ENCODE assay signal across 13 mouse cellular contexts in the genomic region with DNA sequence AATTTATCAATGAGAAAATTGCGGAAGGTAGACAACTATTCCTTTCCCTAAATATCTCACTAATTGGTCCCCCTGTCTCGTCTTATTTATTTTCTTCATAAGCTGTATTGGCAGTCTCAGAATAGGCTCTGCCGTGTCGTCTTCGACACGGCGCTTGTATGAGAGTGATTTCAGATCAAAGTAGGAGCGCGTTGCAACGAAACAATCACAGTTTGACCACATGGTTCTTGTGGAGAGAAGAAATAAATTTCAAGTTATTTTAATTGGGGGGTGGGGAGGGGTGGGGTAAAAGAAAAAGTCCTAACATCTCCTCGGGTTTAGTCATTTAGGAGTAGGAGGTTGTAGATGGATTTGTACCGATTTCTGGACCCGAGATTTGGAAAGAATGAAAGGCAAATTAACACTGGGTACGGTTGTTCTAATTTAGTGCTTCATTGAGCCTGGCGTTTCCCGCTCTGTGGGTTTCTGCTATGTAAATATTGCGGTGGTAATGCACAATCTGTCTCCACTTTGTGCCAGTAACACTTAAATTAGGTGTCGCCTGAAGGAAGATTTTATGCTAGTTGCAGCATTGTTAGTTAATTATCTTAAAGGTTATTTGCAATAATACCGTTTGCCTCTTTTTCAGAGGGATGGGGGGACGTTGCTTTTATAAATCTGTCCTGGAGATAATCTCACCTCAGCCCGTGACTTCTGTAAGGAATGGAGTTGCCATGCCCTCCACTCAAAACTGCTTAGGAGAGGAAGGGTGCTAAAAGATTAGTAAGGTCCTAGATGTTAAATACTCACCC.
A peak's percentile ranks its signal among the peaks of the same experiment; 100 is the strongest.
DNase-seq lines count a peak whose midpoint lies in the region; ATAC-seq and TF ChIP-seq lines count a peak whose summit lies in the region.
"Had no signal": no experiment of that assay in that cellular context is flagged by ENCODE, and none has a peak within 500 bp of the region (broad histone marks: within the 10 kb centered on the region; RNA-seq: fewer than 3 reads in every experiment).

No protein-coding gene starts in this region.

- no peak for TF ChIP-seq EP300 in stomach, postnatal 0 days (optimal IDR thresholded peaks at IDR 0.05)

- H3K27ac ChIP-seq in midbrain, postnatal 0 days (ENCODE audit: low read depth, low read length): no peak overlapping the region; the same call in 1 of the 2 replicates
- no peak overlapping the region for H3K27ac ChIP-seq in midbrain, embryonic 13.5 days
- H3K27ac ChIP-seq in forebrain, embryonic 15.5 days (replicated peaks): 0 out of 2 replicates have a peak overlapping the region, but pooled peaks have one; percentile 0
- no peak overlapping the region for H3K27ac ChIP-seq in stomach, postnatal 0 days (replicated peaks)

- no peaks in the 10 kb centered on the region for H3K4me1 ChIP-seq in midbrain, postnatal 0 days (ENCODE audit: insufficient read depth, low read length)
- H3K4me1 ChIP-seq in midbrain, embryonic 13.5 days (replicated peaks): peaks cover 18% of the 10 kb centered on the region
- H3K4me1 ChIP-seq in forebrain, embryonic 15.5 days: peaks cover 14% of the 10 kb centered on the region
- no peaks in the 10 kb centered on the region for H3K4me1 ChIP-seq in stomach, postnatal 0 days (replicated peaks; ENCODE audit: control insufficient read depth, insufficient read depth)

- no peak overlapping the region for H3K9ac ChIP-seq in midbrain, postnatal 0 days (replicated peaks; ENCODE audit: low read length, poor library complexity, severe bottlenecking)
- no peak overlapping the region for H3K9ac ChIP-seq in midbrain, embryonic 13.5 days (replicated peaks)
- H3K9ac ChIP-seq in forebrain, embryonic 15.5 days (replicated peaks): no peak overlapping the region; the same call in 1 of the 2 replicates
- H3K9ac ChIP-seq in stomach, postnatal 0 days (ENCODE audit: low read length): no peak overlapping the region

- no peaks in the 10 kb centered on the region for H3K36me3 ChIP-seq in midbrain, postnatal 0 days (ENCODE audit: insufficient read depth, low read length)
- H3K36me3 ChIP-seq in midbrain, embryonic 13.5 days: no peaks in the 10 kb centered on the region
- H3K36me3 ChIP-seq in forebrain, embryonic 15.5 days: no peaks in the 10 kb centered on the region
- H3K36me3 ChIP-seq in stomach, postnatal 0 days (ENCODE audit: control insufficient read depth, insufficient read depth, low read length): no peaks in the 10 kb centered on the region

- DNase-seq in cerebellum, postnatal 4 days (ENCODE audit: low spot score in 2 of 2): no peak
- peak; percentile 73 for DNase-seq in midbrain, postnatal 0 days (ENCODE audit: low spot score)
- peak; percentile 5 for DNase-seq in stomach, postnatal 0 days (ENCODE audit: low spot score)
- DNase-seq in urinary bladder, postnatal 25 days (ENCODE audit: low spot score): no peak
- no peak for DNase-seq in yolk sac, embryonic 10.5 days (ENCODE audit: low spot score)
- DNase-seq: adrenal gland, adult 2 months; kidney, adult 9 months had no signal

- ATAC-seq in cerebellum, adult (ENCODE audit: insufficient number of reproducible peaks, low FRiP score, low TSS enrichment): peak; percentile 36; the same call in 1 of the 2 replicates
- ATAC-seq in midbrain, postnatal 0 days (ENCODE audit: low FRiP score): no peak
- ATAC-seq in midbrain, embryonic 13.5 days: no peak
- 0 out of 2 replicates have a peak, but pooled peaks have one; percentile 55 for ATAC-seq in forebrain, embryonic 15.5 days (replicated peaks)
- ATAC-seq in stomach, postnatal 0 days (ENCODE audit: low FRiP score, low TSS enrichment): no peak

- no peaks in the 10 kb centered on the region for H3K9me3 ChIP-seq in midbrain, postnatal 0 days (ENCODE audit: low read length)
- no peaks in the 10 kb centered on the region for H3K9me3 ChIP-seq in midbrain, embryonic 13.5 days
- no peaks in the 10 kb centered on the region for H3K9me3 ChIP-seq in forebrain, embryonic 15.5 days
- H3K9me3 ChIP-seq in stomach, postnatal 0 days (ENCODE audit: control insufficient read depth, low read length): no peaks in the 10 kb centered on the region
- H3K9me3 ChIP-seq: G1E had no signal

- peak overlapping the region; percentile 4; the same call in 1 of the 2 replicates for H3K4me2 ChIP-seq in midbrain, postnatal 0 days (ENCODE audit: low read depth, low read length, poor library complexity, severe bottlenecking)
- H3K4me2 ChIP-seq in midbrain, embryonic 13.5 days (replicated peaks): no peak overlapping the region
- peak overlapping the region; percentile 25 for H3K4me2 ChIP-seq in forebrain, embryonic 15.5 days (replicated peaks)
- no peak overlapping the region for H3K4me2 ChIP-seq in stomach, postnatal 0 days (replicated peaks; ENCODE audit: low read depth)
- H3K4me2 ChIP-seq: liver, embryonic 11.5 days had no signal

- H3K4me3 ChIP-seq in midbrain, postnatal 0 days (ENCODE audit: low read depth, low read length): no peak overlapping the region
- no peak overlapping the region for H3K4me3 ChIP-seq in midbrain, embryonic 13.5 days (replicated peaks)
- H3K4me3 ChIP-seq in forebrain, embryonic 15.5 days: no peak overlapping the region
- no peak overlapping the region for H3K4me3 ChIP-seq in stomach, postnatal 0 days (ENCODE audit: low read depth, low read length)
- H3K4me3 ChIP-seq: myocyte had no signal

- no peak for TF ChIP-seq CTCF in midbrain, postnatal 0 days (IDR thresholded peaks at IDR 0.05)
- no peak for TF ChIP-seq CTCF in stomach, postnatal 0 days (IDR thresholded peaks at IDR 0.05; ENCODE audit: low read depth)

- H3K27me3 ChIP-seq in midbrain, postnatal 0 days (ENCODE audit: insufficient read depth, low read length): peaks cover 56% of the 10 kb centered on the region
- H3K27me3 ChIP-seq in midbrain, embryonic 13.5 days: peaks cover 75% of the 10 kb centered on the region
- H3K27me3 ChIP-seq in forebrain, embryonic 15.5 days: peaks cover 31% of the 10 kb centered on the region
- H3K27me3 ChIP-seq in stomach, postnatal 0 days (ENCODE audit: control insufficient read depth, insufficient read depth, low read length): no peaks in the 10 kb centered on the region

- WGBS in midbrain, postnatal 0 days: 36% methylated on average over 21 of the region's 21 CpGs
- WGBS in midbrain, embryonic 13.5 days: 30% methylated on average over 21 of the region's 21 CpGs
- WGBS in forebrain, embryonic 15.5 days: 17% methylated on average over 21 of the region's 21 CpGs
- 70% methylated on average over 21 of the region's 21 CpGs for WGBS in stomach, postnatal 0 days

Comparison
In these comparisons a context has a peak if more than half of its experiments do, and no peak if none do; other contexts are left out.
1. H3K4me2 ChIP-seq: peak in midbrain, postnatal 0 days (single experiment) and forebrain, embryonic 15.5 days (single experiment); none in midbrain, embryonic 13.5 days (single experiment) and stomach, postnatal 0 days (single experiment).
2. ATAC-seq: peak in cerebellum, adult (single experiment) and forebrain, embryonic 15.5 days (single experiment); none in midbrain, postnatal 0 days (single experiment), midbrain, embryonic 13.5 days (single experiment) and stomach, postnatal 0 days (single experiment).
3. DNase-seq: peak in midbrain, postnatal 0 days (single experiment) and stomach, postnatal 0 days (single experiment); none in cerebellum, postnatal 4 days (0 of 2), urinary bladder, postnatal 25 days (single experiment) and yolk sac, embryonic 10.5 days (single experiment).